Mouse (Mus musculus): ENCODE results near the gene Pvalb. TPM values are rescaled to one million over a fixed set of nuclear protein-coding genes. Genes with fewer than 3 reads are reported as not detected.

Gene Pvalb
- polyA plus RNA-seq, 1 experiment from 2014 or later, result not detected

DNA sequence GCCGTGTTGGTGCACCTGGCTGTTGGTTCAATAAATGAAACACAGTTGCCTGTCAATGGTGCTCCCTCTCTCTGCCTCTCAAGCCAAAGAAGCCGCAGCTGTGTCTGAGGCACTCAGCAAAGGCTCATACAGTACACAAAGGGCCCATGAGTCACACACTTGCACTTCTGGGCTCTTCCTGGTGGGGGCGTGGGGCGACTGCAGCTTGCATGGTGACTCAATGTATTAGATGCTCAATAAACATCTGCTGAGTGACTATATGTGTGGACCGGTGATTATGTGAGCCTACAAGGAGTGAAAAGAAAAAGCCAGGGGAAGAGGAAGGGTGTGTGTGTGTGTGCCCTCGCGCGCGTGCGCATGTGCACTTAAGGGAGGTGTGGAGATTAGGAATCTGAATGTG lies 34.5 kb downstream of the Pvalb start:
- Histone ChIP-seq H3K4me2 (replicated peaks; ENCODE audit: low read depth, low read length) (no peak overlapping the region), H3K4me1 (ENCODE audit: control insufficient read depth, insufficient read depth, low read length) (peaks cover 12% of the 10 kb centered on the region; the same call in 1 of the 2 replicates), H3K36me3 (ENCODE audit: control insufficient read depth, insufficient read depth, low read length) (no peaks in the 10 kb centered on the region; the same call in 1 of the 2 replicates), H3K4me3 (ENCODE audit: low read length) (no peak overlapping the region), H3K27me3 (ENCODE audit: control insufficient read depth, insufficient read depth, low read length) (no peaks in the 10 kb centered on the region), H3K27ac (ENCODE audit: low read depth, low read length) (no peak overlapping the region), H3K9me3 (ENCODE audit: control insufficient read depth, low read length) (no peaks in the 10 kb centered on the region), H3K9ac (ENCODE audit: low read depth, low read length) (no peak overlapping the region)
- ATAC-seq (ENCODE audit: low FRiP score, low TSS enrichment), result no peak
- 94% methylated on average over 10 of the region's 10 CpGs for WGBS

DNA sequence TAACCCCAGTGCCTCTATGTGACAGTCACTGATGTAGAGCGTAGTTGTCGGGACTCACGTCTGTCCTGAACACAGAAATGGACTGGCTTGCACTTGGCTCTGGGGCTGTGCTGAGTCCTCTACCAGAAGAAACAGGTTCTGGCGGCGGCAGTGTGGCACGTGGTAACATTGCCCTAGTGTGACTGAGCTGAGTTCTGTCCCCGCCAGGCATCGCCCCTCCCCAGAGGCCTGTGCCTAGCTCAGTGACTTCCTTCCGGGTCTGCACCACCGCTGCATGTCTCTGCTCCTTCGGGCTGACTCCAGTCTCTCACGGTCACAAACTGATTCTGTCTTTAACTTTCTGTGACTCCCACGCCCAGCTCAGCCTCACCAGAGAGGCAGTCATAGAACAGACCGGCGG lies 35.5 kb downstream of the Pvalb start:
- ATAC-seq (ENCODE audit: low FRiP score, low TSS enrichment), result no peak
- no peak overlapping the region for H3K4me3 ChIP-seq (ENCODE audit: low read length)
- no peak overlapping the region for H3K9ac ChIP-seq (ENCODE audit: low read depth, low read length)
- H3K36me3 ChIP-seq (ENCODE audit: control insufficient read depth, insufficient read depth, low read length), result no peaks in the 10 kb centered on the region; the same call in 1 of the 2 replicates
- no peaks in the 10 kb centered on the region for H3K27me3 ChIP-seq (ENCODE audit: control insufficient read depth, insufficient read depth, low read length)
- H3K9me3 ChIP-seq (ENCODE audit: control insufficient read depth, low read length), result no peaks in the 10 kb centered on the region
- no peak overlapping the region for H3K4me2 ChIP-seq (replicated peaks; ENCODE audit: low read depth, low read length)
- whole genome bisulfite sequencing, result 92% methylated on average over 15 of the region's 15 CpGs
- no peak overlapping the region for H3K27ac ChIP-seq (ENCODE audit: low read depth, low read length)
- peaks cover 12% of the 10 kb centered on the region; the same call in 1 of the 2 replicates for H3K4me1 ChIP-seq (ENCODE audit: control insufficient read depth, insufficient read depth, low read length)

DNA sequence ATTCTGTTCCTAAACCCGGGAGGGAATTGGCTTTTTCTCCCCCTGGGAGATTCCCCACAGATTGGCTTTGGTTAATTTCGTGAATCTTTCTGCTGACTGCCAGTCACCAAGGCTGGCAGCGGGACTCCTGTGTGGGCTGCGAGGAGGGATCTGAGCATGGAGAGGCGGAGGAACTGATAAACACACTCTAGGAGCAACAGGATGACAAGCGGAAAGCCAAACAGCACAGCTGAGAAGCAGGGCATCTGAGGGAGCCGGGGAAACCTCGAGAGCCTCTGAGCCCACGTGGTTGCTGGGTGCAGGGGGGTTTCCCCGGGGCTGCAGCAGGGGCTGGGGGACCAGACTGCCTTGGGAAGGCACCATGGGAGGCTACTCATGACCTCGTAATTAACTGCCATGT lies 36.6 kb downstream of the Pvalb start:
- H3K27me3 ChIP-seq (ENCODE audit: control insufficient read depth, insufficient read depth, low read length), result no peaks in the 10 kb centered on the region
- H3K36me3 ChIP-seq (ENCODE audit: control insufficient read depth, insufficient read depth, low read length), result peaks cover 4% of the 10 kb centered on the region; the same call in 1 of the 2 replicates
- no peak overlapping the region for H3K4me2 ChIP-seq (replicated peaks; ENCODE audit: low read depth, low read length)
- 0 out of 2 replicates have a peak, but pooled peaks cover 10% of the 10 kb centered on the region for H3K4me1 ChIP-seq (ENCODE audit: control insufficient read depth, insufficient read depth, low read length)
- H3K27ac ChIP-seq (ENCODE audit: low read depth, low read length), result no peak overlapping the region
- ATAC-seq (ENCODE audit: low FRiP score, low TSS enrichment), result no peak
- H3K9me3 ChIP-seq (ENCODE audit: control insufficient read depth, low read length), result no peaks in the 10 kb centered on the region
- 86% methylated on average over 11 of the region's 11 CpGs for WGBS
- no peak overlapping the region for H3K9ac ChIP-seq (ENCODE audit: low read depth, low read length)
- H3K4me3 ChIP-seq (ENCODE audit: low read length), result no peak overlapping the region

DNA sequence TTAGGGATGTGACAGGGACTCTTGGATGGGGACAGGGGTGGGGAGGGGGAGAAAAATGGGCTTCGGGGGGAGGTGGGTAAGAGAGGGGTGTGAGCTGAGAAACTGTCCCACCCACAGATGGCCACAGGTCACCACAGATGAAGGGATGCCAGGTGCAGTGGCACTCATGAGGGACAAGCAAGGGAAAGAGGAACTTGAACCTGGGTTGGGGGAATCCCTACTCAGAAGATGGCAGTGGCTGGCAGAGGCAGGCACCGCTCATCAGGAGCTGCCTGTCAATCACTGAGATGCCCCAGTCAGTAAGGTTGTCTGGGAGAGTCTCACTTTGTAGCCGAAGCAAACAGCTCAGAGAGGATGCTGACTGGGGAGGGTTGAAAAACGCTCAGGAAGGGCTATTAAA lies 40.9 kb downstream of the Pvalb start:
- Histone ChIP-seq H3K27ac (ENCODE audit: low read depth, low read length) (no peak overlapping the region), H3K4me2 (replicated peaks; ENCODE audit: low read depth, low read length) (no peak overlapping the region), H3K9me3 (ENCODE audit: control insufficient read depth, low read length) (no peaks in the 10 kb centered on the region), H3K9ac (ENCODE audit: low read depth, low read length) (no peak overlapping the region), H3K4me1 (ENCODE audit: control insufficient read depth, insufficient read depth, low read length) (no peaks in the 10 kb centered on the region), H3K4me3 (ENCODE audit: low read length) (no peak overlapping the region), H3K27me3 (ENCODE audit: control insufficient read depth, insufficient read depth, low read length) (no peaks in the 10 kb centered on the region), H3K36me3 (ENCODE audit: control insufficient read depth, insufficient read depth, low read length) (peaks cover 15% of the 10 kb centered on the region; the same call in 1 of the 2 replicates)
- ATAC-seq (ENCODE audit: low FRiP score, low TSS enrichment), result no peak
- WGBS, result 92% methylated on average over 4 of the region's 4 CpGs

- Histone ChIP-seq H3K4me2 (replicated peaks; ENCODE audit: low read depth, low read length) (no peak overlapping the region), H3K9ac (ENCODE audit: low read depth, low read length) (no peak overlapping the region), H3K27ac (ENCODE audit: low read depth, low read length) (no peak overlapping the region), H3K4me3 (ENCODE audit: low read length) (no peak overlapping the region), H3K4me1 (ENCODE audit: control insufficient read depth, insufficient read depth, low read length) (no peaks in the 10 kb centered on the region), H3K27me3 (ENCODE audit: control insufficient read depth, insufficient read depth, low read length) (no peaks in the 10 kb centered on the region), H3K9me3 (ENCODE audit: control insufficient read depth, low read length) (no peaks in the 10 kb centered on the region), H3K36me3 (ENCODE audit: control insufficient read depth, insufficient read depth, low read length) (peaks cover 15% of the 10 kb centered on the region; the same call in 1 of the 2 replicates)
- no peak for ATAC-seq (ENCODE audit: low FRiP score, low TSS enrichment)
- 89% methylated on average over 11 of the region's 11 CpGs for WGBS
These were observed 41.7 kb downstream of the Pvalb start for GRCm38 (mm10) chr15:78164466-78164865.

- ATAC-seq (ENCODE audit: low FRiP score, low TSS enrichment), result no peak
These were observed 44.3 kb downstream of the Pvalb start for GRCm38 (mm10) chr15:78161946-78162345.

DNA sequence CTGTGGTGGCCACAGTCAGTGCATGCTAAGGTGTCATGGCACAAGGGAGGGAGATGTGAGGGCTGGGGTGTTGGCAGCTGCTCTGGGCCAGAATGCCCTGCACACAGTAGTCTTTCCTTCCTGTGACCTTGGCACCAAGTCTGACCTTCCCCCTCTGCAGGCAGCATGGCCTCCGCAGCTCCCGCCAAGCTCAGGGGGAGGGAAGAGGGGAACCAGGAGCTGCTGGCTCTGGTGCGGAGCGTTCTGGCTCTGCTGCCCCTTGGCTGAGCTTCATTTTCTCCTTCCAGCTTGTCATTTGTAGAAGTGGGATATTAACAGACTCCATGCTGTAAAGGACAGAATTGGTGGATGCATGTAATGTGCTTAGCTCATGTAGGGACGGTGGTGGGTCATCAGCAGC lies 47.9 kb downstream of the Pvalb start:
- H3K4me3 ChIP-seq (ENCODE audit: low read length), result no peak overlapping the region
- H3K27ac ChIP-seq (ENCODE audit: low read depth, low read length), result no peak overlapping the region
- WGBS, result 65% methylated on average over 4 of the region's 5 CpGs
- ATAC-seq (ENCODE audit: low FRiP score, low TSS enrichment), result no peak
- H3K9me3 ChIP-seq (ENCODE audit: control insufficient read depth, low read length), result no peaks in the 10 kb centered on the region
- peaks cover 2% of the 10 kb centered on the region; the same call in 1 of the 2 replicates for H3K36me3 ChIP-seq (ENCODE audit: control insufficient read depth, insufficient read depth, low read length)
- no peak overlapping the region for H3K9ac ChIP-seq (ENCODE audit: low read depth, low read length)
- H3K27me3 ChIP-seq (ENCODE audit: control insufficient read depth, insufficient read depth, low read length), result no peaks in the 10 kb centered on the region
- H3K4me2 ChIP-seq (replicated peaks; ENCODE audit: low read depth, low read length), result no peak overlapping the region
- no peaks in the 10 kb centered on the region for H3K4me1 ChIP-seq (ENCODE audit: control insufficient read depth, insufficient read depth, low read length)

More at GRCm38 (mm10) chr15:78161946-78162345, 44.3 kb downstream of the Pvalb start:
- Histone ChIP-seq H3K27me3 (ENCODE audit: control insufficient read depth, insufficient read depth, low read length) (no peaks in the 10 kb centered on the region), H3K36me3 (ENCODE audit: control insufficient read depth, insufficient read depth, low read length) (peaks cover 15% of the 10 kb centered on the region; the same call in 1 of the 2 replicates), H3K27ac (ENCODE audit: low read depth, low read length) (no peak overlapping the region), H3K4me1 (ENCODE audit: control insufficient read depth, insufficient read depth, low read length) (no peaks in the 10 kb centered on the region), H3K9ac (ENCODE audit: low read depth, low read length) (no peak overlapping the region), H3K9me3 (ENCODE audit: control insufficient read depth, low read length) (no peaks in the 10 kb centered on the region), H3K4me3 (ENCODE audit: low read length) (no peak overlapping the region), H3K4me2 (replicated peaks; ENCODE audit: low read depth, low read length) (no peak overlapping the region)
- WGBS, result 59% methylated on average over 9 of the region's 9 CpGs

- Histone ChIP-seq H3K4me1 (ENCODE audit: control insufficient read depth, insufficient read depth, low read length) (no peaks in the 10 kb centered on the region), H3K36me3 (ENCODE audit: control insufficient read depth, insufficient read depth, low read length) (no peaks in the 10 kb centered on the region), H3K4me3 (ENCODE audit: low read length) (no peak overlapping the region), H3K4me2 (replicated peaks; ENCODE audit: low read depth, low read length) (no peak overlapping the region), H3K27ac (ENCODE audit: low read depth, low read length) (no peak overlapping the region), H3K9ac (ENCODE audit: low read depth, low read length) (no peak overlapping the region), H3K9me3 (ENCODE audit: control insufficient read depth, low read length) (no peaks in the 10 kb centered on the region), H3K27me3 (ENCODE audit: control insufficient read depth, insufficient read depth, low read length) (no peaks in the 10 kb centered on the region)
- WGBS, result 74% methylated on average over 4 of the region's 4 CpGs
- no peak for ATAC-seq (ENCODE audit: low FRiP score, low TSS enrichment)
These were observed 48.4 kb downstream of the Pvalb start for GRCm38 (mm10) chr15:78157824-78158223.

DNA sequence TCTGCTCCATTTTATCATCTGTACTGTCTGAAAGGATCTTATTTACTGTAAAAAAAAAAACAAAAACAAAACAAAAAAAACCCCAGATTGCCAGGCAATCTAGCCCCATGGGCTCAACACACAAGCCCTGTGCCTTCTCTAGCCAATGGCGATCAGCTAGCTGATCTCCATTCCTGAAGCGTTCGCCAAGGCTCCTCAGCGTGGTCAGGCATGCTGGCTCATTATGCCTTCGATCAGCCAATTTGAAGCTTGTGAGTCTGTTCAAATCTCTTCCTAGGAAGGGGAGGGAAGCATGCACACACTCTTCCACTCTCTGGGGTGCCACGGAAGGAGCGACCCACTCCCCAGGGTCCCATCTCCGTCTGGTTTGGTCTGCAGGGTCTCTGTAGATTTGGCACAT lies 48.9 kb downstream of the Pvalb start:
- Histone ChIP-seq H3K36me3 (ENCODE audit: control insufficient read depth, insufficient read depth, low read length) (no peaks in the 10 kb centered on the region), H3K27ac (ENCODE audit: low read depth, low read length) (no peak overlapping the region), H3K4me1 (ENCODE audit: control insufficient read depth, insufficient read depth, low read length) (no peaks in the 10 kb centered on the region), H3K27me3 (ENCODE audit: control insufficient read depth, insufficient read depth, low read length) (no peaks in the 10 kb centered on the region), H3K4me3 (ENCODE audit: low read length) (no peak overlapping the region), H3K9me3 (ENCODE audit: control insufficient read depth, low read length) (no peaks in the 10 kb centered on the region), H3K4me2 (replicated peaks; ENCODE audit: low read depth, low read length) (no peak overlapping the region), H3K9ac (ENCODE audit: low read depth, low read length) (no peak overlapping the region)
- WGBS, result 87% methylated on average over 8 of the region's 8 CpGs
- no peak for ATAC-seq (ENCODE audit: low FRiP score, low TSS enrichment)

Measured in kidney, embryonic 14.5 days (tissue).